Mouse (Mus musculus): ENCODE measurements around the gene Hsf2bp.

Hsf2bp gene

DNA sequence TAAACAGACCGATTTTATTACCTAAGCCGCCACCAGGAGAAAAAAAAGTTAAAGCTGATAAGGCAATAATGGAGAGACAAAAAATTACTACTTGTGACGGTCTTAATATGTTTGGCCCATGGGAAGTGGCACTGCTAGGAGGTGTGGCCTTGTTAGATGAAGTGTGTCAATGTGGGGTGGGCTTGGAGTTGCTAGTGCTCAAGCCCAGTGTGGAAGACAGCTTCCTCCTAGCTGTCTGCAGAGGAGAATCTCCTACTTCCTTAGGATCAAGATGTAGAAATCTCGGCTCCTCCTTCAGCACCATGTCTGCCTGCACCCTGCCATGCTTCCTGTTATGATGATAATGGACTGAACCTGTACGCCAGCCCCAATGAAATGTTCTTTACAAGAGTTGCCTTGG is 61.5 kb downstream of the Hsf2bp start:
- no peak for TF ChIP-seq GATA4 (IDR thresholded peaks at IDR 0.05; ENCODE audit: insufficient replicate concordance, low read length)

DNA sequence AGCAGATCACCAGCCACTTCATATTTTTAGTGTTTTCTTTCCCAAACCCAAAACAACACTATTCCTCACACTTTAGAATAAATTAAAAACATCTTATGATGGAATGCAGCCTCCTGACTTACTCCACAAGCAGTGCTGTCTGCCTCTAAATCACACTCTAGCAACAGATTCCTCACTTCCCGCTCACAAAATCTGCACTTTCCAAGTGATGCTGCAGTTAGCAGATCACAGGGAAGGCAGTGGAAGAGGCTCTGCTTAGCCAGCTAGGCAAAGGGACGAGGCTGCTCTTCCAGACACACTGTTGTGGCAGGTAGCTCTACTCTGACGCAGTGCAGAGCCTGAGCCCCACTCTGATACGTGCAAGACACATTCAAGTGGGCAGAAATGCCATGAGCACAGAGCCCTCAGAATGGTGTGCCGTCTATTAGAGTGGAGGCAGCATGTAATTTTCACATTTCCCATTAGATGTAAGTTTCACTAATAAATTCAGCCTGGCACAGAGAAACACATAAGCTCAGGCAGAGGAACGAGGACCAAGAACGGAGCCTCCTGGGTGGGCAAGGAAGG is 62.4 kb downstream of the Hsf2bp start:
- no peak for TF ChIP-seq GATA4 (IDR thresholded peaks at IDR 0.05; ENCODE audit: insufficient replicate concordance, low read length)

- no peak for TF ChIP-seq GATA4 (IDR thresholded peaks at IDR 0.05; ENCODE audit: insufficient replicate concordance, low read length)
Measured at GRCm38 (mm10) chr17:31970890-31971289, 65.3 kb downstream of the Hsf2bp start.

DNA sequence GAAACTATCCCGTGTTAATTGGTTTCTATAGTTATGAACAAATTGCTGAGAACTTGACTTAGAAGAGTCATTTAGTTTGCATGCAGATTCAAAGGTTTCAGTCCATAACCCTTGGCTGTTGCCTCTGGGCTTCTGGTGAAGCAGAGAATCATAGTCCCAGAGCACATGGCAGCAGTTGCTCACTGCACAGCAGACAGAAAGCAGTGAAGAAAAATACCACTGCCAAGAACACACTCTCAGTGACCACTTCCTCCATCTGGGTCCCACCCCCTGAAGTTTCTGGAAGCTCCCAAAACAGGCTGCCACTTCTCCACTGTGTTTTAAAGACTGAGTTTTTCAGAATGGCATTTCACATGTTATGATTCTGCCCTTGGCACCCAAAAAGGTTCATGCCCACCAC is 67.3 kb downstream of the Hsf2bp start:
- TF ChIP-seq GATA4 (IDR thresholded peaks at IDR 0.05; ENCODE audit: insufficient replicate concordance, low read length) = no peak

DNA sequence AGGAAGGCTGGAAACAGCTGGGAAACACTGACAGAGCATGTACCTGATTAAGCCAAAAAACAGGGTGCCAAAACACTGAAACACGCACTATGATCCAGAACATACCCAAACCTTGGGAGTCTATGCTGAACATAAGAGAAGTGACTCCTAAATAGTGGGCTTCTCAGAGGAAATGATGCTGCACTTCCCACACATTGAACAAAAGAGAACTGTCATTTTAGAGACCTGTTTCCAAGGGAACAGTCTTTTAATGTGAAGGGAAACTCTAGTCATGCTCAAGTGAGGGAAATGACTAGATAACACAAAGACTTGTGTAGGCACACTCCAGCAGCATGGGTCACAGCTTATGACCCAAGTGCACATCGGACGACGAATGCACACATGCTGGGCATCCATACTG is 68.8 kb downstream of the Hsf2bp start:
- TF ChIP-seq GATA4 (IDR thresholded peaks at IDR 0.05; ENCODE audit: insufficient replicate concordance, low read length) = no peak

GRCm38 (mm10) chr17:31966566-31966965 is 69.6 kb downstream of the Hsf2bp start:
- TF ChIP-seq GATA4 (IDR thresholded peaks at IDR 0.05; ENCODE audit: insufficient replicate concordance, low read length) = no peak

DNA sequence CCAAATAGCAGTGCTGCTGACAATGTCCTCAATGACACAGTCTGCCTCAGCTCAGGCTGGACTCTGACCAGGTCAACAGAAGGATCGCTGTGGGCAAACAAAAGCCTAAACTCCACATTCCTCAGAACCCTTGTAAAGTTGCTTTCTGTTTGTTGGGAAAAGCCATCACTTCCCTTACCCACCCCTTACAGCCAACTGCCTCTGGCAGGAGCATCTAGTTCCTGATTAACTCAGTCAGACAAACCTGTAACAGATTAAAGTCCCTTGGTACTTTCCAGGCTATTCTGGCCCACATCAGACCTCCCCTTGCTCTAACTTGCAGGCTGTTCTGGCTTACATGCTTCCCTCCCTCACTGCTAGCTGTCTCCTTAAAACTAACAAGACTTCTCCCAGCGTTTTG is 70.5 kb downstream of the Hsf2bp start:
- no peak for TF ChIP-seq GATA4 (IDR thresholded peaks at IDR 0.05; ENCODE audit: insufficient replicate concordance, low read length)

- TF ChIP-seq GATA4 (IDR thresholded peaks at IDR 0.05; ENCODE audit: insufficient replicate concordance, low read length) = no peak
Measured at GRCm38 (mm10) chr17:31962930-31963329, 73.2 kb downstream of the Hsf2bp start.

DNA sequence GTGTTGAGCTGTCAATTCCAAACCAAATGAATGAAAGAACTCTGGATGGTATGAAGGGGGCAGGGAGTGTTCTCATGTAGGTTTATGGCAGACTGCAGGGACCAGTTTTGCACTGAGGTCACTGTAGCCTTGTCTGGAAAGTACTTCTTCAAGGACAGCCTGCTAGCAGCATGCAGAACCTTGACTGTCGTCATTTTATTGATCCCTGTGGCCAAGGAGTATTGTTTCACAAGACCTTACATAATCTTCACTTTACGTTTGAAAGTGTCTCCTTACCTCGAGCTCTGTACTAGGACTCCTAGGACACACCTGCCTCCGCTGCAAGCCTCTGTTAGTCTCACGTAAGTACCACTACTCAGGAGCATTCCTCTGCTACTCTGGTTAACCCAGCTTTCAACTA is 73.9 kb downstream of the Hsf2bp start:
- no peak for TF ChIP-seq GATA4 (IDR thresholded peaks at IDR 0.05; ENCODE audit: insufficient replicate concordance, low read length)

- no peak for TF ChIP-seq GATA4 (IDR thresholded peaks at IDR 0.05; ENCODE audit: insufficient replicate concordance, low read length)
Measured at GRCm38 (mm10) chr17:31954551-31955140, 81.5 kb downstream of the Hsf2bp start.

DNA sequence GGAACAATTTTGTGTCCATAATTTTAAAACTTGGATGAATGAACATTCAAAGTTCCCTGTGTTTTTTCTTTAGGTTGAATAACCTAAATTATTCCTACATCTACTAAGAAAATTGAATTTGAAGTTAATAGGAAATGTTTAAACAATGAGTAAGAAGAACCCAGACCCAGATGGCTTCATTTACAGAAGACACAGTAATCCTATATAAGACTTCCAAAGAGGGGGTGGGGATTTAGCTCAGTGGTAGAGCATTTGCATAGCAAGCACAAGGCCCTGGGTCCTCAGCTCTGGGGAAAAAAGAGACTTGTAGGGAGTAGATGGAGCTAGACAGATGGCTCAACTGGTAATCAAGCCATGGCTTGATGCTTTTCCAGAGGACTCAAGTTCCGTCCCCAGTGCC is 87.1 kb downstream of the Hsf2bp start:
- TF ChIP-seq GATA4 (IDR thresholded peaks at IDR 0.05; ENCODE audit: insufficient replicate concordance, low read length) = no peak

- no peak for TF ChIP-seq GATA4 (IDR thresholded peaks at IDR 0.05; ENCODE audit: insufficient replicate concordance, low read length)
Measured at GRCm38 (mm10) chr17:31946436-31946835, 89.7 kb downstream of the Hsf2bp start.

- no peak for TF ChIP-seq GATA4 (IDR thresholded peaks at IDR 0.05; ENCODE audit: insufficient replicate concordance, low read length)
Measured at GRCm38 (mm10) chr17:31943881-31944539, 92.1 kb downstream of the Hsf2bp start.

GRCm38 (mm10) chr17:31941616-31942015 is 94.5 kb downstream of the Hsf2bp start:
- no peak for TF ChIP-seq GATA4 (IDR thresholded peaks at IDR 0.05; ENCODE audit: insufficient replicate concordance, low read length)

DNA sequence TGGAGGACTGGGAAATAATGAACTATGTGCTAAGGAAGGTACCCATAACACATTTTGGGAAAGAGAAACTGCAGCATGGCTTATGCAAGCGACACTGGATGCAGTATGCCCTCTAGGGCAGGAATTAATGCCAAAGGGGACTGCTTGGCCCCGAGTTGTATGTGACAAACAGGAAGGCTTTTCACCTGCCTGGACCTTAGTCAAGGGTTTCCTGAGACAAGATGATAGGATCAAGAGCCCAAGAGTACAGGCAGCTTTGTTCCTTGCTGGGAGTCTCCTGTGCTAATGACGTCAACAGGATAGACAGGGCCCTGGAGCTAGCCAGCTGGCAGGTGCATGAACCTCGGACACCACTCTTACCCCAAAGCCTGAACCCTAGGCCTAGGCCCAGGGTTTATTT is 95.5 kb downstream of the Hsf2bp start:
- TF ChIP-seq GATA4 (IDR thresholded peaks at IDR 0.05; ENCODE audit: insufficient replicate concordance, low read length) = no peak

DNA sequence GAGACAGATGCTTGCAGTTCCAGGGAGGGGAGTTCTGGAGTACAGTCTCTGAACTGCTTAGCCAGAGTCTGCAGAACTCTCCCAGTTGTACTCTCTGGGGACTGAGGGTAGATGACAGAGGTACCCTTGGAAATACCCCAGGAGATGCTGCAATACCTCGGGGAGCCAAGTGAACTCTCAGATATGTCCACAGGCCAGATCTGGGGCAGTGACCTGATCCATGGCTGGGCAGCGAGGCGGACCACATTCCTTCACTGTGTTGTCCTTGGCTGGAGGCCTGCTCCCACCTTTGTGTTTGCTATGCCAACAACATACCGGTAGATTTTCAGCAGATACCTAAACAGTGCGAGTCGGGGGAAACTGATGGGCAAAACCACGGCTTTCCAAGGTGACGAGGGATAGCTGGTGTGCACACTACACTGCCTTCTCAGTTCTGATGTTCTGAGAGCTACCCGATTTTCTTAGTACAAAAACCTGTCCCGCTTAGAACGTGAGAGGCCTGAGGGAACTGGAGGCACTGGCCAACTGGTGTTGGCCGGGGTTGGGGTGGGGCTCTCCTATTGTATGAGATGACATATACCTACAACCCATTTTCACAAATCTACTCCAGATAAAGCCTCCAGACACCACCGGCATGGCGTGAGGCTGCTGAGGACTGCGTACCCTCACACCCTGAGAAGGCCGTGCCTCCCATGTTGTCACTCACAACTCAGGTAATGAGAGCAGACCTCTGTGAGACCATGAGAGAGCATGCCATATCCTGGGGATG is 96.7 kb downstream of the Hsf2bp start:
- peak; percentile 24; the same call in 1 of the 2 replicates for TF ChIP-seq GATA4 (IDR thresholded peaks at IDR 0.05; ENCODE audit: insufficient replicate concordance, low read length)

Measured in liver, adult (tissue).